ENCODE assay signal across 8 mouse cellular contexts in genomic region chr2:62664135-62664670, GRCm38 (mm10). TPM values are rescaled to one million over a fixed set of nuclear protein-coding genes. Genes with fewer than 3 reads are reported as not detected.
DNase-seq lines count a peak whose midpoint lies in the region; ATAC-seq and TF ChIP-seq lines count a peak whose summit lies in the region.

TSS of gene Gca (plus strand) at chr2:62664285.

- no peaks in the 10 kb centered on the region for H3K27me3 ChIP-seq in cerebellum, adult 2 months (ENCODE audit: control insufficient read depth, insufficient read depth, low read length)
- H3K27me3 ChIP-seq in forebrain, postnatal 0 days (ENCODE audit: insufficient read depth, low read length) = no peaks in the 10 kb centered on the region

- DNase-seq in ES-CJ7 (ENCODE audit: low read depth, low spot score) = peak; percentile 93
- peak; percentile 73 to 78 for DNase-seq in cerebellum, adult 2 months
- peak; percentile 82 for DNase-seq in forebrain, postnatal 0 days
- DNase-seq in heart, postnatal 36 days = peak; percentile 64 to 69
- DNase-seq in layer of hippocampus, adult 2 months (ENCODE audit: low spot score in 2 of 2) = peak; percentile 77 to 82
- peak; percentile 83 for DNase-seq in lung, adult 2 months
- DNase-seq in thymus, adult 18-20 months = peak; percentile 50 to 59

- H3K9me3 ChIP-seq in forebrain, postnatal 0 days (ENCODE audit: low read length) = no peaks in the 10 kb centered on the region

- H3K9ac ChIP-seq in forebrain, postnatal 0 days = peak within 1 kb of the TSS; percentile 60

- H3K36me3 ChIP-seq in forebrain, postnatal 0 days (ENCODE audit: insufficient read depth) = no peaks in the 10 kb centered on the region

- 1% methylated on average over 43 of the region's 43 CpGs for WGBS in cerebellum, adult 2 months
- under 1% methylated on average over 43 of the region's 43 CpGs for WGBS in forebrain, postnatal 0 days
- WGBS in lung, adult 2 months = 1% methylated on average over 43 of the region's 43 CpGs
- WGBS in olfactory bulb, adult 2 months = under 1% methylated on average over 43 of the region's 43 CpGs

- ATAC-seq in forebrain, postnatal 0 days = peak; percentile 99

- peak within 1 kb of the TSS; percentile 87 for H3K4me2 ChIP-seq in forebrain, postnatal 0 days (ENCODE audit: low read depth)

- H3K4me1 ChIP-seq in cerebellum, adult 2 months (ENCODE audit: control insufficient read depth, insufficient read depth, low read length) = no peaks in the 10 kb centered on the region
- no peaks in the 10 kb centered on the region for H3K4me1 ChIP-seq in forebrain, postnatal 0 days (ENCODE audit: insufficient read depth)
- H3K4me1 ChIP-seq in lung, adult 2 months (ENCODE audit: control insufficient read depth, insufficient read depth, low read length) = 0 out of 2 replicates have a peak, but pooled peaks cover 3% of the 10 kb centered on the region
- H3K4me1 ChIP-seq in olfactory bulb, adult 2 months (ENCODE audit: control insufficient read depth, insufficient read depth, low read length) = peaks cover 5% of the 10 kb centered on the region; the same call in 1 of the 2 replicates

- TF ChIP-seq POLR2A in cerebellum, adult 2 months (IDR thresholded peaks at IDR 0.05; ENCODE audit: borderline replicate concordance, insufficient read depth, low read length) = 0 out of 2 replicates have a peak, but pooled peaks have one; percentile 15
- peak; percentile 82; the same call in 1 of the 2 replicates for TF ChIP-seq POLR2A in lung, adult 2 months (IDR thresholded peaks at IDR 0.05; ENCODE audit: borderline replicate concordance, extremely low read depth, low read depth, low read length)
- TF ChIP-seq POLR2A in olfactory bulb, adult 2 months (IDR thresholded peaks at IDR 0.05; ENCODE audit: insufficient read depth, low read depth, low read length) = peak; percentile 29; the same call in 1 of the 2 replicates

- TF ChIP-seq CTCF in cerebellum, adult 2 months (IDR thresholded peaks at IDR 0.05; ENCODE audit: borderline replicate concordance, insufficient read depth, low read depth, low read length) = no peak
- no peak for TF ChIP-seq CTCF in forebrain, postnatal 0 days (IDR thresholded peaks at IDR 0.05; ENCODE audit: low read depth)
- no peak for TF ChIP-seq CTCF in layer of hippocampus, adult 2 months (conservative IDR thresholded peaks at IDR 0.05)
- no peak for TF ChIP-seq CTCF in lung, adult 2 months (IDR thresholded peaks at IDR 0.05; ENCODE audit: insufficient read depth, low read length)
- no peak for TF ChIP-seq CTCF in olfactory bulb, adult 2 months (IDR thresholded peaks at IDR 0.05; ENCODE audit: insufficient read depth, low read depth, low read length)

- intact Hi-C loops in heart, postnatal 36 days (cut with DNase I) = no loop called here

- H3K27ac ChIP-seq in cerebellum, adult 2 months (ENCODE audit: insufficient read depth, low read length) = no peak within 1 kb of the TSS
- H3K27ac ChIP-seq in forebrain, postnatal 0 days (ENCODE audit: low read depth, low read length) = no peak within 1 kb of the TSS
- peak within 1 kb of the TSS; percentile 78 for H3K27ac ChIP-seq in layer of hippocampus, adult 2 months
- H3K27ac ChIP-seq in olfactory bulb, adult 2 months (ENCODE audit: insufficient read depth, low read depth, low read length) = no peak within 1 kb of the TSS

- H3K4me3 ChIP-seq in cerebellum, adult 2 months (replicated peaks; ENCODE audit: insufficient read depth, low read depth, low read length) = peak within 1 kb of the TSS; percentile 65
- H3K4me3 ChIP-seq in forebrain, postnatal 0 days (ENCODE audit: low read depth, low read length) = peak within 1 kb of the TSS; percentile 62
- H3K4me3 ChIP-seq in layer of hippocampus, adult 2 months = peak within 1 kb of the TSS; percentile 66
- H3K4me3 ChIP-seq in lung, adult 2 months (replicated peaks; ENCODE audit: extremely low read depth, low read depth, low read length) = peak within 1 kb of the TSS; percentile 95
- H3K4me3 ChIP-seq in olfactory bulb, adult 2 months (ENCODE audit: insufficient read depth, low read depth, low read length) = peak within 1 kb of the TSS; percentile 80

RNA-seq across cellular contexts. Expression of gene Gca, which starts in this region (rescaled TPM):
- 9.6 and 11.0 TPM in 2 replicates for polyA plus RNA-seq in cerebellum, adult 2 months (2012; rRNA removed)
- 0.85 and 1.5 TPM in 2 replicates for total RNA-seq in forebrain, postnatal 0 days (2014; rRNA removed)
- polyA plus RNA-seq in forebrain, postnatal 0 days (2015; fragmentation: Nextera tagmentation; extraction: Ambion mirVana) = 2.2 and 4.2 TPM in 2 replicates
- 10 to 100 TPM; 26.4 to 29.9 TPM for total RNA-seq in heart, postnatal 36 days (2021)
- 10 to 100 TPM; 13.5 to 15.3 TPM for total RNA-seq in layer of hippocampus, adult 2 months (2021)
- 6.8 and 9.5 TPM in 2 replicates for polyA plus RNA-seq in lung, adult 2 months (2012; rRNA removed)
- polyA plus RNA-seq in olfactory bulb, adult 2 months (2012; ENCODE audit: insufficient read depth, insufficient read length, low replicate concordance, missing spikeins) = not detected in 2 replicates

Comparison
In these comparisons a context has a peak if more than half of its experiments do, and no peak if none do; other contexts are left out.
1. POLR2A ChIP-seq: peak in every context shown above with its lines; median percentile 82 in lung, adult 2 months; 29 in olfactory bulb, adult 2 months; 15 in cerebellum, adult 2 months.